Mouse (Mus musculus) gonadal fat pad, adult 2 months (tissue): ENCODE data around the gene Pnma5. TPM values are rescaled to one million over a fixed set of nuclear protein-coding genes. Genes with fewer than 3 reads are reported as not detected.

Experiments
- DNase-seq: peaks from one replicate; pipeline ENCODE4 v3.0.0-alpha.2; 2012; ENCODE audit warnings: low read depth
- polyA plus RNA-seq: library from polyadenylated mRNA; depleted of rRNA; stranded (reverse); fragments of >200 nt; gene quantifications from 2 replicates; pipeline ENCODE4 v1.2.3, GENCODE M21; 2012; rRNA removed

The Pnma5 gene
- polyA plus RNA-seq, 1 experiment, result not detected

DNA sequence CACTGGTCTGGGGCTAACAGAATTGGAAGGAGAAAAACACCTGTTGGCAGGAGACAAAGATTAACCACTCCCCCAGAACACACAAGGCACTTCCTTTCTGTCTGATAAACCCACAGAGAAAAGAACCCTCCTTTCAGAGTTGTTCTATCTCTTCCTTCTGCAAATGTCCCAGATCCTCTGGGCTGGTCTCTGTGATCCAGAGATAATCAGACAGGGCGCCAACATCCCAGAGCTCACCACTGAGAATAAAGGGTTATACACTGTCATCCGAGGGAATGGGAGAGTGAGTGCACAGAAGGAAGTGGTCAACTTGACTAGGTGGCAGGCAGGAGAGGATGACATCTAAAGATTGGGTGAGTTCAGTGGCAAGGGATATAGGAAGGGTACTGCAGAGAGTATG is 51.3 kb downstream of the Pnma5 start:
- DNase-seq, result no peak

Other genes with a start within 250 kb of the Pnma5 start
- gene Gabrq, start 211.9 kb downstream of the Pnma5 start, polyA plus RNA-seq, result 0.15 and 0.22 TPM in 2 replicates
- gene Cetn2, start 118.7 kb downstream of the Pnma5 start, polyA plus RNA-seq, result 9.4 and 11.9 TPM in 2 replicates
- 81.3 and 90.9 TPM in 2 replicates for gene Nsdhl, start 118.5 kb downstream of the Pnma5 start, polyA plus RNA-seq
- 157 and 194 TPM in 2 replicates for gene Zfp185, start 49.8 kb downstream of the Pnma5 start, polyA plus RNA-seq
- 0.03 TPM in 1 of 2 replicates, not detected in the other for gene Pnma3, start 27.7 kb upstream of the Pnma5 start, polyA plus RNA-seq
- 2.1 and 4.6 TPM in 2 replicates for gene Xlr4a, start 45.4 kb upstream of the Pnma5 start, polyA plus RNA-seq
- gene Xlr3a, start 60.0 kb upstream of the Pnma5 start, polyA plus RNA-seq, result 1.7 and 2.3 TPM in 2 replicates
- gene Gm14685, start 79.9 kb upstream of the Pnma5 start, polyA plus RNA-seq, result 1.00 and 1.9 TPM in 2 replicates
- gene Xlr5b, start 111.7 kb upstream of the Pnma5 start, polyA plus RNA-seq, result not detected in 2 replicates
- gene DXBay18, start 112.3 kb upstream of the Pnma5 start, polyA plus RNA-seq, result 0.35 and 0.55 TPM in 2 replicates
- gene Spin2d, start 139.9 kb upstream of the Pnma5 start, polyA plus RNA-seq, result not detected in 2 replicates
- 1.2 and 1.4 TPM in 2 replicates for gene Xlr3b, start 155.1 kb upstream of the Pnma5 start, polyA plus RNA-seq
- 0.63 and 1.0 TPM in 2 replicates for gene Xlr4b, start 177.2 kb upstream of the Pnma5 start, polyA plus RNA-seq
- gene F8a, start 191.2 kb upstream of the Pnma5 start, polyA plus RNA-seq, result 7.2 and 12.1 TPM in 2 replicates
- gene Xlr4c, start 206.0 kb upstream of the Pnma5 start, polyA plus RNA-seq, result 0.81 and 1.4 TPM in 2 replicates
- gene Xlr3c, start 228.3 kb upstream of the Pnma5 start, polyA plus RNA-seq, result 0.18 and 0.31 TPM in 2 replicates